Mouse (Mus musculus) frontal cortex, postnatal 36 days (tissue): Measurements from ENCODE around the gene Ap1s3.
"Not testable (repeated sequence)": the region's sequence is repeated elsewhere in the genome, so short reads cannot be mapped to it uniquely, and the experiment has no call there.

Source experiments
- DNase-seq, 2 experiments: peaks; one replicate each; pipeline ENCODE4 v3.0.0; 2022; ENCODE audit warnings: low spot score in 2 of 2

The Ap1s3 gene

GRCm38 (mm10) chr1:79664911-79665310, 6.9 kb downstream of the Ap1s3 start:
- no peak for DNase-seq

GRCm38 (mm10) chr1:79659598-79659997, 12.2 kb downstream of the Ap1s3 start:
- no peak for DNase-seq

GRCm38 (mm10) chr1:79657411-79657810, 14.4 kb downstream of the Ap1s3 start:
- peak in 1 of 2 experiments; percentile 20 for DNase-seq

GRCm38 (mm10) chr1:79655819-79656555, 15.8 kb downstream of the Ap1s3 start:
- no peak for DNase-seq

GRCm38 (mm10) chr1:79654948-79655347, 16.8 kb downstream of the Ap1s3 start:
- DNase-seq = no peak

- no peak for DNase-seq
These were observed 28.2 kb downstream of the Ap1s3 start for GRCm38 (mm10) chr1:79643411-79644110.

GRCm38 (mm10) chr1:79642680-79643079, 29.1 kb downstream of the Ap1s3 start:
- DNase-seq = no peak

GRCm38 (mm10) chr1:79641355-79641754, 30.4 kb downstream of the Ap1s3 start:
- DNase-seq = no peak

- DNase-seq = peak; percentile 63 to 85
These were observed 31.6 kb downstream of the Ap1s3 start for GRCm38 (mm10) chr1:79640151-79640550.

GRCm38 (mm10) chr1:79639683-79640082, 32.1 kb downstream of the Ap1s3 start:
- DNase-seq = no peak

- no peak for DNase-seq
These were observed 32.7 kb downstream of the Ap1s3 start for GRCm38 (mm10) chr1:79639107-79639506.

GRCm38 (mm10) chr1:79637768-79638167, 34.0 kb downstream of the Ap1s3 start:
- no peak for DNase-seq

- no peak for DNase-seq
These were observed 40.3 kb downstream of the Ap1s3 start for GRCm38 (mm10) chr1:79631521-79631920.

GRCm38 (mm10) chr1:79629726-79630125, 42.0 kb downstream of the Ap1s3 start:
- DNase-seq = no peak

GRCm38 (mm10) chr1:79626140-79626539, 45.6 kb downstream of the Ap1s3 start:
- DNase-seq = no peak

GRCm38 (mm10) chr1:79619434-79619833, 52.3 kb downstream of the Ap1s3 start:
- DNase-seq = no peak

GRCm38 (mm10) chr1:79616492-79616891, 55.3 kb downstream of the Ap1s3 start:
- no peak for DNase-seq

GRCm38 (mm10) chr1:79614456-79614855, 57.3 kb downstream of the Ap1s3 start:
- no peak for DNase-seq

GRCm38 (mm10) chr1:79611271-79611670, 60.5 kb downstream of the Ap1s3 start:
- not testable (repeated sequence) for DNase-seq

GRCm38 (mm10) chr1:79608856-79609255, 62.9 kb downstream of the Ap1s3 start:
- not testable (repeated sequence) for DNase-seq

GRCm38 (mm10) chr1:79602500-79602899, 69.3 kb downstream of the Ap1s3 start:
- DNase-seq = no peak

- no peak for DNase-seq
These were observed 73.2 kb downstream of the Ap1s3 start for GRCm38 (mm10) chr1:79598385-79599178.
